Mouse (Mus musculus): ENCODE measurements around the gene Ssx2ip.

DNA sequence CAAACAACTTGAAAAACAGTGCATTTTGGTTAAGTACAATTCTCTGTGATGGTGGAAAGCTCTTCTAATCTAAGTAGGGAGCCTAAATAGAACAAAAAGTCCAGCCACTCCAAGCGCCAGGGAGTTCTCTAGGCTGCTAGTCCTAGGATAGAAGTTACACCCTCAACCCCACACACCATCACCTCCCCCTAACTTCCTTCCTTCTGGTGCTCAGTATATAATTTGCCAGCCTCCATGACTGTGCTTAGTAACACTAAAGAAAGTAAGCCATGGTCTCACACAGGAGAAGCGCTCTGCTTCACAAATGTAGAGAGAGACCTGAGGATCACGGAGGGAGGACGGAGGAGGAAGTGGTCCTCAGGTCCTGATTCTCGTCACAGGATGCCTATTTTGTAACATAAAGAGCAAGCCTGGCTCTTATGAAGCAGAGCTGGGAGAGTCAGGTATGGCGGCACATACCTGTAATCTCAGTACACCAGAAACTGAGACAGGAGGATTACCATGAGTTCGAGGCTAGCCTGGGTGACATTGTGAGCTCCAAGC lies 33.8 kb upstream of the Ssx2ip start:
- TF ChIP-seq CTCF (IDR thresholded peaks at IDR 0.05) (no peak), POLR2A (IDR thresholded peaks at IDR 0.05; ENCODE audit: insufficient read depth, low read depth, low read length) (no peak)
